Mouse (Mus musculus) kidney, adult 2 months (tissue): Measurements from ENCODE around the gene Rreb1. TPM values are rescaled to one million over a fixed set of nuclear protein-coding genes. Genes with fewer than 3 reads are reported as not detected.

Experiments used
- DNase-seq: peaks from one replicate; pipeline ENCODE4 v3.0.0; 2021
- H3K27ac ChIP-seq: fragments of 200-500 bp; 2 replicates; pipeline ENCODE4 v1.5.1; 2012; ENCODE audit warnings: low read depth, low read length, control low read depth, inconsistent platforms; ENCODE audit not compliant: insufficient read depth
- H3K27me3 ChIP-seq: fragments of 200-500 bp; replicated peaks from 2 replicates; pipeline ENCODE4 v1.6.1; 2012; ENCODE audit warnings: mild to moderate bottlenecking, moderate library complexity, low read length, inconsistent platforms; ENCODE audit not compliant: control insufficient read depth, insufficient read depth
- H3K36me3 ChIP-seq: fragments of 200-500 bp; 2 replicates; pipeline ENCODE4 v1.6.1; 2012; ENCODE audit warnings: mild to moderate bottlenecking, moderate library complexity, low read length, inconsistent platforms; ENCODE audit not compliant: control insufficient read depth, insufficient read depth
- H3K4me1 ChIP-seq: fragments of 200-500 bp; 2 replicates; pipeline ENCODE4 v1.6.1; 2011; ENCODE audit warnings: low read length; ENCODE audit not compliant: control insufficient read depth, insufficient read depth
- H3K4me3 ChIP-seq: fragments of 200-500 bp; 2 replicates; pipeline ENCODE4 v1.5.1; 2011; ENCODE audit warnings: mild to moderate bottlenecking, low read depth, low read length, control low read depth; ENCODE audit not compliant: insufficient read depth
- CTCF ChIP-seq: fragments of 200-500 bp; conservative IDR thresholded peaks from 2 replicates; pipeline ENCODE4 v1.5.1; 2011; ENCODE audit warnings: low read depth, mild to moderate bottlenecking, control low read depth, low read length, moderate library complexity, mixed read lengths; ENCODE audit not compliant: insufficient read depth, insufficient read length
- POLR2A ChIP-seq: fragments of 200-500 bp; IDR thresholded peaks from one replicate; pipeline ENCODE4 v1.6.1; 2011; ENCODE audit warnings: low read depth, low read length, control low read depth
- WGBS: fragments of 180-500 bp; shearing (Covaris S2); methylation state at CpG from one replicate; pipeline ENCODE4 v1.1.7; 2018; 5-methylcytosine and 5-hydroxymethylcytosine counted together
- polyA plus RNA-seq: library from polyadenylated mRNA; depleted of rRNA; stranded (reverse); fragments of >200 nt; gene quantifications from 2 replicates; pipeline ENCODE4 v1.2.3, GENCODE M21; 2012

Rreb1 gene
- polyA plus RNA-seq, 1 experiment: 16.7 TPM

DNA sequence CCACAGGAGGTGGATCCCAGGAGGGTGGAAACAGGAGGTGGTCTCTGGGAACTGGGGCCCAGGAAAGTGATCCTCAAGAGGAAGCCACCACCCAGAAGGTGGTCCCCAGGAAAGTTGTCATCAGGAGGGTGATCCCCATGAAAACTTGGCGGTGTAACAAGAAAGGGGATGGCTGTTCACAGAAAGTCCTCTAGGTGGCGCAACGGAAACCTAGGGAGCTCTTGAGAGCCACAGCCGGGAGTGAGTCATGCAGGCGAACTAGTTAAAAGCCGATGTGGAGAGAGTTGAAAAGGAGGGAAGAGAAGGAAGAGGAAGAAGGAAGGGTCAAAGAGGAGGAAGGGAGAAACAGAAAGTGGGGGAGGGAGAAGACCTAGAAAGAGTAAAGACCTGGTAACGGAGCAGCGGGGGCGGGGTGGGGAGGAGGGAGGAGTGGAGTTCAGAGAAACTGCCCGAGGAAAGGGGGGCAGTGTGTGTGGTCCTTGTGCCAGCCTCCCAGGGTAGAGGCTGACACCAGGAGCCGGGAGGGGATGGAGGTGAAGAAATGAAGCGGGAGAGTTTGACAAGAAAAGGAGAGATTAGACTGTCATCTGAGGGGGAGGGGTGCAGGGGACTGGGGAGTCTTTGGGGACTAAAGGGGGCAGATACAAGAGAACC is 185.3 kb downstream of the Rreb1 start:
- H3K27ac ChIP-seq: no peak overlapping the region

DNA sequence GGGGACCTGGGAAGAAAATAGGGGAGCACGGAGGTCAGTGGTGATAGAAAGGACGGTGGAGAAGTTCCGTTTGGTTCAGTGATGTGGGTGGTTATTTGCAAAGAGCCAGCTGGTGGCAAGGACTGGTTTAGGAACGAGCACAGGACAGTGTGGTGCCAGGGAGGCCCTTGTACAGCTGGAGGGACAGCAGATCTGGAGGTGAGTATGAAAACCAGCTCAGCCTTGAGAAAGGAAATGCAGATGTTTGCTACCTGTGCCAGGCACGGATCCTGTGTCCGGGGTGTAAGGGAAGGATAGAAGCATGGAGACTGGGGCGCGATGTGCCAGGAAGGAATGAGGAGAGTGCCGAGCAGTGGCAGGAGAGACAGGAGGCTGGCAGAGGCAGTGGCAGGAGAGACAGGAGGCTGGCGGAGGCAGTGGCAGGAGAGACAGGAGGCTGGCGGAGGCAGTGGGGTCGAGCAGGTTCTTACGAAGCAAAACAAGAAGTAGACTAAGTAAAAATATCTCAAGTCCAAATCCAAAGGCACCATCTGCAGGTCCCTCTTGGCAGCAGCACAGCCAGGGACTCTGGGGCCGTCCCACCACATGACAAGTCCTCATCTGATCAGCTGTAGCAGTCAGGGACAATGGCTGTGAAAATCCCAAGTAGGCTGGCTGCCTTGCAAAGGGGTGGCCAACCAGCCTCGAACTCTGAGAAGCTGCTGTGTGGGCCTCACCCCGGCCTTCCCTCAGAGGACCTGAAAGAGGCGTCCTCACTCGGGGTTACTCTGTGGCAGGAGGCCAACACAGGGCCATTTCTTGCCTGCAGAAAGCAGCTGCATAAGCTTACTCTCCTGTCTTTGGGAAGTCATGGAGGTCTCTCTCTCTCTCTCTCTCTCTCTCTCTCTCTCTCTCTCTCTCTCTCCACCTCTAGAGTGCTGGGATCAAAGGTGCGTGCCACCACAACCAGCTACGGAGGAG is 186.2 kb downstream of the Rreb1 start:
- H3K4me3 ChIP-seq: no peak overlapping the region
- whole genome bisulfite sequencing: 73% methylated on average over 20 of the region's 20 CpGs
- no peak for DNase-seq

More for the DNA sequence above, 185.3 kb downstream of the Rreb1 start:
- H3K4me1 ChIP-seq: no peaks in the 10 kb centered on the region
- no peaks in the 10 kb centered on the region for H3K36me3 ChIP-seq
- peak overlapping the region; percentile 37 for H3K4me3 ChIP-seq
- no peaks in the 10 kb centered on the region for H3K27me3 ChIP-seq
- peak; percentile 78 for DNase-seq
- WGBS: 3% methylated on average over 12 of the region's 12 CpGs
- TF ChIP-seq POLR2A (no peak), CTCF (peak; percentile 77)

DNA sequence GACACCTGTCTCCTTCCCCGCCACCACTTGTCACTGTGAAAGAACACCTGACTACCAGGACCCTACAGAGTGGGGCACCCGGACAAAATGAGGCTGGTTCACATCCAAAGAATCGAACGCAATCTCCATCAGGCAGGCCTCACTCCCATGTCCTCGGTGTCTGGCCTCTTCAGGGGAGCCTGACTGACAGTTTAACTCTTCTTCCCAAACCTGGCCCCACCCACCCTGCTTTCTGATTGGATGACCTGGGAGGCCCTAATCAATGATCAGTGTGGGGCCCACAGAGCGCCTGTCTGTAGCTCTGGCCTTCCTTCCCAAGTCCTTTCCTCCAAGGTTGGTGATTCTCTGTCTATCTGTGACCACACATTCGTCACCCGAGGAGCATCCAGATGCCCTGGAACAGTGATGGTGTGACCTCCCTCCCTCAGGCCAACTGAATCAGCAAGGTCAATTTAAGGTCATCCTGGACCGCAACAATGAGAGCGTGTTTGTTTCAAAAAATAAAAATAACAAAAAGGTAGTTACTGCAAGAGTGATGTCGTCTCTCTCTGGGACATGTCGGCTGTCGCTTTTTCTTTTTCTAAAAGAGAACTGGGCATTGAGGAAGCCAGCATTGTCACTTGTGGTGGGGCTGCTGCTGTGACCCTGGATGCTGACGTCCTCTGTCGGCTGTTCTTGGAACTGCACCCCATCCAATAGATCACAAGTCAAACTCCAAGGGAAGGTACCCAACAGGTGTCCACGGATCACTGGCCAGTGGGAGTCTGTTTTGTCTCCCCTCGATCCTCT is 187.1 kb downstream of the Rreb1 start:
- Histone ChIP-seq H3K27ac (no peak overlapping the region), H3K36me3 (no peaks in the 10 kb centered on the region), H3K4me1 (no peaks in the 10 kb centered on the region), H3K27me3 (no peaks in the 10 kb centered on the region), H3K4me3 (no peak overlapping the region)
- no peak for DNase-seq
- TF ChIP-seq CTCF (peak; percentile 31), POLR2A (no peak)
- 63% methylated on average over 17 of the region's 17 CpGs for WGBS

More for the DNA sequence above, 186.2 kb downstream of the Rreb1 start:
- TF ChIP-seq CTCF: no peak
- TF ChIP-seq POLR2A: no peak
- Histone ChIP-seq H3K27ac (no peak overlapping the region), H3K36me3 (no peaks in the 10 kb centered on the region), H3K27me3 (no peaks in the 10 kb centered on the region), H3K4me1 (no peaks in the 10 kb centered on the region)

DNA sequence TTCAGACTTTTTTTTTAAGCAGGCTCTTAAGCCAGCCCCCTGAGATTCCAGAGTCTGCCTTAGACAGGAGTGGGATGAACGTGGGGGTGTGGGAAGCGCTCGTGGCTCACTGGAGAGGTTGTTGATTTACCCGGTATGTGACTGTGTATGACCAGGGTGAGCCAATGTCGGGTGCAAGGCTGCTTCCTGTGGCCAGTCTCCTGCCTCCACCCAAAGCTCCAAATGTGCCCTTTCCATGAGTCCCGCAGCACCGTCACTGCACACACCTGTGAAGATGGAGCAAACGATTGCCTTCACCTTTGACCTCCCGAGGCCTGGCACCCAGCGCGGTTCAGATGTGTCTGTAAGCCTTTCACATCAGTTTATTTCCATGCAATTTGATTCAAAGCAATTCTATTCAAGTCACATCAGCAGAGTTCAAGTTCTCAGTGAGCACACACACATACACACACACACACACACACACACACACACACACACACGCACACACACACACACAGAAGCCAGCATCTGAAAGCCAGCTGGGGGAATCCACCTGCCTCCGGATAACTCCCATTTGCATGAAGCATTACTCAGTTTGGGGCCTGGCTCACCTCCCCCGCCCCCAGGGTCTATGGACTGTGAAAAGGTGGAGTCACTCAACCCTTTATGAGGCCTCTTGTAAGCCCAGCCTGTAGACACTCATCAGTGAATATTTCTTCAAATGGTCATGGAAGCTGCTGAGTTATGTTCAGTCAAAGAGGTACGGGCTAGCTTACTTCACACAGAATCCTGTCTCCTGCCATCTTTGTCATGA is 188.3 kb downstream of the Rreb1 start:
- no peaks in the 10 kb centered on the region for H3K27me3 ChIP-seq
- no peaks in the 10 kb centered on the region for H3K4me1 ChIP-seq
- H3K36me3 ChIP-seq: no peaks in the 10 kb centered on the region
- DNase-seq: no peak
- WGBS: 54% methylated on average over 15 of the region's 15 CpGs
- H3K27ac ChIP-seq: no peak overlapping the region
- H3K4me3 ChIP-seq: no peak overlapping the region
- TF ChIP-seq POLR2A (no peak), CTCF (no peak)

DNA sequence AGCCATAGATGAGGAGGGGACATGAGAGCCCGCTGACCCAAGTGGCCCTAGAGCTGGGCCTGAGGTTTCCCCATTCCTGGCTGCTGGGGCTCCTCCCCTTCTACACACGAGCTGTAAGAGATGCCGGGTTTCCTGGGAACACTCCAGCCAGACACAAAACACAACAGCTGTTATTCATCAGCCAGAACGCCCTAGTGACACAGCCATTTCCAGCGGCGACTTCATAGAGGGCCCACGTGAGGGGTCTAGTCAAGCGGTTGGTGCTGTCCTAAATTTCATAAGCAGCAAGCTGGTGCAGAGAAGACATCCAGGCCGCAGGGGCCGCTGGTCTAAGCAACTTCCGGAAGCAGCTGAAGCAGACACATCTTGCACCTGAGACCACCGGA is 188.8 kb downstream of the Rreb1 start:
- Histone ChIP-seq H3K4me3 (no peak overlapping the region), H3K36me3 (no peaks in the 10 kb centered on the region), H3K4me1 (no peaks in the 10 kb centered on the region), H3K27me3 (no peaks in the 10 kb centered on the region), H3K27ac (no peak overlapping the region)
- DNase-seq: peak; percentile 61
- TF ChIP-seq CTCF: no peak
- TF ChIP-seq POLR2A: no peak
- 43% methylated on average over 12 of the region's 12 CpGs for WGBS

DNA sequence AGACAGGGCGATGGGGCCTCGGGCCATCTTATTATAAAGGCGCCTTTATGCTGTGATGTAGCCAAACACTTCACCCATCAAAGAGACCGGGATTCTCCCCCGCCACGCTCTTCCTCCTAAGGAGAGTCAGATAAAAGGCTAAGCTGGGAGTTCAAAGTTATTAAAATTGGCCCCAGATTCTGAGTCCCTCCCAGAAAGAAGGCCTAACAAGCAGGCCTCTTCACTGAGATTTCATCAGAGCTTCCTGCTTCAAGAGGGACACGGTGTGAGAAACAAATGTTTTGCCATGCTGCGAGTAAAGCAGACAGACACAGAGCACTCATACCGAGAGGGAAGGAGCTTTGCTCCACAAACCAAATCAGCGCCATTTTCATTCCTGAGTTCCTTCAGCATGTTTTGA is 189.4 kb downstream of the Rreb1 start:
- Histone ChIP-seq H3K4me1 (no peaks in the 10 kb centered on the region), H3K27me3 (no peaks in the 10 kb centered on the region), H3K27ac (no peak overlapping the region), H3K36me3 (no peaks in the 10 kb centered on the region), H3K4me3 (no peak overlapping the region)
- no peak for DNase-seq
- TF ChIP-seq CTCF (no peak), POLR2A (no peak)
- 76% methylated on average over 10 of the region's 10 CpGs for WGBS
